Mouse (Mus musculus) embryonic facial prominence, embryonic 12.5 days (tissue): ENCODE results near the gene Gpr19. TPM values are rescaled to one million over a fixed set of nuclear protein-coding genes. Genes with fewer than 3 reads are reported as not detected.

Experiments used
- ATAC-seq: fragments of 200-750 bp; cut with Nextera tagmentation; 2 replicates; pipeline ENCODE4 v1.8.0; 2017; ENCODE audit not compliant: insufficient number of reproducible peaks, insufficient read depth, low FRiP score, low TSS enrichment
- H3K27ac ChIP-seq: fragments of 300-500 bp; sonication (generic); 2 replicates; pipeline ENCODE4 v1.5.1; 2016; ENCODE audit warnings: mild to moderate bottlenecking
- H3K27me3 ChIP-seq: fragments of 300-500 bp; sonication (generic); 2 replicates; pipeline ENCODE4 v1.6.1; 2016; ENCODE audit warnings: mild to moderate bottlenecking, moderate library complexity
- H3K36me3 ChIP-seq: fragments of 300-500 bp; sonication (generic); 2 replicates; pipeline ENCODE4 v1.6.1; 2016; ENCODE audit warnings: mild to moderate bottlenecking
- H3K4me1 ChIP-seq: fragments of 300-500 bp; sonication (generic); 2 replicates; pipeline ENCODE4 v1.6.1; 2016
- H3K4me2 ChIP-seq: fragments of 300-500 bp; sonication (generic); replicated peaks from 2 replicates; pipeline ENCODE4 v1.6.1; 2016; ENCODE audit warnings: mild to moderate bottlenecking, moderate library complexity
- H3K4me3 ChIP-seq: fragments of 300-500 bp; sonication (generic); 2 replicates; pipeline ENCODE4 v1.5.1; 2016; ENCODE audit warnings: mild to moderate bottlenecking
- H3K9ac ChIP-seq: fragments of 300-500 bp; sonication (generic); 2 replicates; pipeline ENCODE4 v1.6.1; 2016; ENCODE audit warnings: mild to moderate bottlenecking, moderate library complexity
- H3K9me3 ChIP-seq: fragments of 300-500 bp; sonication (generic); 2 replicates; pipeline ENCODE4 v1.6.1; 2016; ENCODE audit warnings: mild to moderate bottlenecking, moderate library complexity
- WGBS: fragments of 180-500 bp; shearing (Covaris S2); methylation state at CpG from one replicate; pipeline ENCODE4 v1.1.7; 2016; 5-methylcytosine and 5-hydroxymethylcytosine counted together
- polyA plus RNA-seq: library from polyadenylated mRNA; unstranded; fragments of >200 nt; fragmentation: Nextera tagmentation; extraction: Ambion mirVana; gene quantifications from 2 replicates; pipeline ENCODE4 v1.2.1, GENCODE M21; 2016

The Gpr19 gene
- polyA plus RNA-seq, 1 experiment from 2014 or later, result 10.1 TPM

- Histone ChIP-seq H3K27ac (peak overlapping the region; percentile 76), H3K9me3 (no peaks in the 10 kb centered on the region), H3K4me1 (peaks cover 11% of the 10 kb centered on the region), H3K4me2 (peak overlapping the region; percentile 50), H3K4me3 (peak overlapping the region; percentile 24), H3K9ac (peak overlapping the region; percentile 7; the same call in 1 of the 2 replicates), H3K27me3 (no peaks in the 10 kb centered on the region), H3K36me3 (no peaks in the 10 kb centered on the region)
- peak; percentile 89 for ATAC-seq
- WGBS, result 10% methylated on average over 13 of the region's 13 CpGs
These were observed 35.7 kb downstream of the Gpr19 start for GRCm38 (mm10) chr6:134862671-134863104.

- 90% methylated on average over 12 of the region's 12 CpGs for WGBS
- Histone ChIP-seq H3K9ac (no peak overlapping the region), H3K27me3 (no peaks in the 10 kb centered on the region), H3K4me3 (no peak overlapping the region), H3K27ac (no peak overlapping the region), H3K36me3 (peaks cover 4% of the 10 kb centered on the region; the same call in 1 of the 2 replicates), H3K9me3 (no peaks in the 10 kb centered on the region), H3K4me1 (peaks cover 11% of the 10 kb centered on the region), H3K4me2 (no peak overlapping the region)
- ATAC-seq, result no peak
These were observed 37.0 kb downstream of the Gpr19 start for GRCm38 (mm10) chr6:134861386-134861785.

GRCm38 (mm10) chr6:134860275-134860674 is 38.1 kb downstream of the Gpr19 start:
- Histone ChIP-seq H3K4me2 (no peak overlapping the region), H3K27ac (no peak overlapping the region)

GRCm38 (mm10) chr6:134859021-134859420 is 39.4 kb downstream of the Gpr19 start:
- H3K4me1 ChIP-seq, result peaks cover 11% of the 10 kb centered on the region
- peaks cover 4% of the 10 kb centered on the region; the same call in 1 of the 2 replicates for H3K36me3 ChIP-seq
- WGBS, result 92% methylated on average over 6 of the region's 6 CpGs
- H3K27me3 ChIP-seq, result no peaks in the 10 kb centered on the region
- ATAC-seq, result no peak
- H3K27ac ChIP-seq, result no peak overlapping the region
- no peak overlapping the region for H3K9ac ChIP-seq
- no peaks in the 10 kb centered on the region for H3K9me3 ChIP-seq
- H3K4me2 ChIP-seq, result no peak overlapping the region
- no peak overlapping the region for H3K4me3 ChIP-seq

More at GRCm38 (mm10) chr6:134860275-134860674, 38.1 kb downstream of the Gpr19 start:
- Histone ChIP-seq H3K4me3 (no peak overlapping the region), H3K9me3 (no peaks in the 10 kb centered on the region), H3K36me3 (peaks cover 4% of the 10 kb centered on the region; the same call in 1 of the 2 replicates), H3K9ac (no peak overlapping the region), H3K4me1 (peaks cover 11% of the 10 kb centered on the region), H3K27me3 (no peaks in the 10 kb centered on the region)
- ATAC-seq, result no peak
- 76% methylated on average over 4 of the region's 4 CpGs for WGBS

GRCm38 (mm10) chr6:134855926-134856325 is 42.5 kb downstream of the Gpr19 start:
- no peak overlapping the region for H3K4me3 ChIP-seq
- no peaks in the 10 kb centered on the region for H3K4me1 ChIP-seq
- H3K4me2 ChIP-seq, result no peak overlapping the region
- H3K9ac ChIP-seq, result no peak overlapping the region
- 89% methylated on average over 16 of the region's 16 CpGs for WGBS
- no peak overlapping the region for H3K27ac ChIP-seq
- ATAC-seq, result no peak
- H3K27me3 ChIP-seq, result no peaks in the 10 kb centered on the region
- no peaks in the 10 kb centered on the region for H3K9me3 ChIP-seq
- peaks cover 4% of the 10 kb centered on the region; the same call in 1 of the 2 replicates for H3K36me3 ChIP-seq

GRCm38 (mm10) chr6:134854782-134855181 is 43.6 kb downstream of the Gpr19 start:
- Histone ChIP-seq H3K9ac (no peak overlapping the region), H3K4me1 (no peaks in the 10 kb centered on the region), H3K9me3 (no peaks in the 10 kb centered on the region), H3K36me3 (peaks cover 4% of the 10 kb centered on the region; the same call in 1 of the 2 replicates), H3K4me2 (no peak overlapping the region), H3K27me3 (no peaks in the 10 kb centered on the region), H3K27ac (no peak overlapping the region), H3K4me3 (no peak overlapping the region)
- no peak for ATAC-seq
- WGBS, result 86% methylated on average over 5 of the region's 5 CpGs

GRCm38 (mm10) chr6:134849985-134850384 is 48.4 kb downstream of the Gpr19 start:
- Histone ChIP-seq H3K4me3 (no peak overlapping the region), H3K4me2 (no peak overlapping the region), H3K9ac (no peak overlapping the region), H3K9me3 (no peaks in the 10 kb centered on the region), H3K36me3 (no peaks in the 10 kb centered on the region), H3K27me3 (no peaks in the 10 kb centered on the region), H3K4me1 (no peaks in the 10 kb centered on the region), H3K27ac (no peak overlapping the region)
- WGBS, result 77% methylated on average over 3 of the region's 3 CpGs
- ATAC-seq, result no peak

- H3K4me1 ChIP-seq, result no peaks in the 10 kb centered on the region
- WGBS, result 82% methylated on average over 2 of the region's 2 CpGs
- H3K36me3 ChIP-seq, result no peaks in the 10 kb centered on the region
- no peak overlapping the region for H3K4me2 ChIP-seq
- no peak overlapping the region for H3K27ac ChIP-seq
- no peak overlapping the region for H3K4me3 ChIP-seq
- H3K9me3 ChIP-seq, result no peaks in the 10 kb centered on the region
- no peaks in the 10 kb centered on the region for H3K27me3 ChIP-seq
- ATAC-seq, result no peak
- no peak overlapping the region for H3K9ac ChIP-seq
These were observed 48.9 kb downstream of the Gpr19 start for GRCm38 (mm10) chr6:134849461-134849860.

GRCm38 (mm10) chr6:134848197-134848890 is 50.0 kb downstream of the Gpr19 start:
- WGBS, result 76% methylated on average over 5 of the region's 5 CpGs
- no peak overlapping the region for H3K27ac ChIP-seq
- no peaks in the 10 kb centered on the region for H3K9me3 ChIP-seq
- no peak overlapping the region for H3K4me3 ChIP-seq
- no peak for ATAC-seq
- no peaks in the 10 kb centered on the region for H3K27me3 ChIP-seq
- H3K36me3 ChIP-seq, result no peaks in the 10 kb centered on the region
- no peak overlapping the region for H3K9ac ChIP-seq
- no peaks in the 10 kb centered on the region for H3K4me1 ChIP-seq
- H3K4me2 ChIP-seq, result no peak overlapping the region

GRCm38 (mm10) chr6:134847550-134847949 is 50.8 kb downstream of the Gpr19 start:
- no peak overlapping the region for H3K4me2 ChIP-seq
- no peak overlapping the region for H3K27ac ChIP-seq
- ATAC-seq, result no peak
- no peak overlapping the region for H3K4me3 ChIP-seq
- no peaks in the 10 kb centered on the region for H3K36me3 ChIP-seq
- no peaks in the 10 kb centered on the region for H3K4me1 ChIP-seq
- no peaks in the 10 kb centered on the region for H3K27me3 ChIP-seq
- whole genome bisulfite sequencing, result 87% methylated on average over 4 of the region's 4 CpGs
- no peak overlapping the region for H3K9ac ChIP-seq
- H3K9me3 ChIP-seq, result no peaks in the 10 kb centered on the region

- H3K4me1 ChIP-seq, result no peaks in the 10 kb centered on the region
- no peaks in the 10 kb centered on the region for H3K9me3 ChIP-seq
- no peak overlapping the region for H3K4me2 ChIP-seq
- H3K27me3 ChIP-seq, result no peaks in the 10 kb centered on the region
- WGBS, result 77% methylated on average over 6 of the region's 6 CpGs
- H3K9ac ChIP-seq, result no peak overlapping the region
- H3K4me3 ChIP-seq, result no peak overlapping the region
- no peak overlapping the region for H3K27ac ChIP-seq
- ATAC-seq, result no peak; the same call in 1 of the 2 replicates
- H3K36me3 ChIP-seq, result no peaks in the 10 kb centered on the region
These were observed 52.1 kb downstream of the Gpr19 start for GRCm38 (mm10) chr6:134846308-134846707.

- no peak for ATAC-seq
- no peaks in the 10 kb centered on the region for H3K36me3 ChIP-seq
- H3K4me1 ChIP-seq, result no peaks in the 10 kb centered on the region
- no peak overlapping the region for H3K4me2 ChIP-seq
- H3K27ac ChIP-seq, result no peak overlapping the region
- H3K9me3 ChIP-seq, result no peaks in the 10 kb centered on the region
- H3K9ac ChIP-seq, result no peak overlapping the region
- no peaks in the 10 kb centered on the region for H3K27me3 ChIP-seq
- WGBS, result 72% methylated on average over 4 of the region's 4 CpGs
- no peak overlapping the region for H3K4me3 ChIP-seq
These were observed 52.7 kb downstream of the Gpr19 start for GRCm38 (mm10) chr6:134845726-134846125.
